Mouse (Mus musculus): ENCODE measurements around the gene Rhof. TPM values are rescaled to one million over a fixed set of nuclear protein-coding genes. Genes with fewer than 3 reads are reported as not detected.

Gene Rhof
- polyA plus RNA-seq (2012; rRNA removed) (1.8 and 2.1 TPM in 2 replicates), polyA plus RNA-seq (2014; fragmentation: Nextera tagmentation; extraction: Ambion mirVana) (2.5 and 2.6 TPM in 2 replicates)

DNA sequence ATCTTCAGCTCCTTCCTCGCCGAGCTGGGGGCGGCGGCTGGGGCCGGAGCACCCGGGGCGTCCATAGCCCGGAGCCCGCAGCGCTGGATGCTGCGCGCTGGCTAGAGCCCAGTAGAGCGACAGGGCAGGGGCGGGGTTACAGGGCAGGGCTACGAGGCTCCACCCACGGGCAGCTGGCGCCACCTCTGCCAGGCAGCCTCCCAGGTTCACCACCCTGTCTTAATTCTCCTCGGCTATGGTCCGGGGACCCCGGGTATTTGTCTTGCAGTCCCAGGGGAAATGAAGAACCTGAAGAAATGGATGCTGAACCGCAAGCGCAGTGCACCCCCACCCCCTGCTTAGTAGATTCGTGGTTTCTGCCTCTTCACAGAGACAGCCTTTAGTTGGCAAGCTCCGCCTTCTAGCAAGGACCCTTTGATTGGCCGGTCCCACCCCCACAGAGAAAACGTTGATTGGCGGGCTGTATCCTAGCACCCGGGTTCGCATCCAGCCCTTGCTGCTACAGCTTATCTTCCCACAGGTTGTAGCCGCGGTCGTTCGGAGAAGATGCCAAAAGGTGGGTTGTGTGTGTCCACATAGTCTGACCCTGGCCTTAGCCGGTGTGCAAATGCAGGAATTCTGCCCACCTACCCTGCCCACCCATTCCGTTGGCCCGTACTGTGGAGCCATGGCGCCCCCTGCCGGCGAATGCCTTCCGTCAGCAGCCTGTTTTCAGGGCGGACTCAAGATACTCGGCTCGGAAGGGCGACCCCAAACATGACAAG, at the start of gene Rhof:
Gene Rhof (minus strand): TSS at position 385 of the 764 bp plus-strand sequence.
- H3K36me3 ChIP-seq (replicated peaks; ENCODE audit: control insufficient read depth, insufficient read depth, low read depth) = peaks cover 14% of the 10 kb centered on the region
- peak; percentile 75 to 82 (median 80) for DNase-seq (ENCODE audit: low read depth in 3 of 3, low spot score in 3 of 3)
- H3K27ac ChIP-seq = peak within 1 kb of the TSS; percentile 62
- peak within 1 kb of the TSS; percentile 50 to 59 for H3K4me3 ChIP-seq (ENCODE audit: insufficient read depth in 1 of 2, low read depth in 2 of 2, low read length in 2 of 2)
- H3K9ac ChIP-seq (replicated peaks) = peak within 1 kb of the TSS; percentile 52
- peak; percentile 78 for ATAC-seq (ENCODE audit: insufficient read depth)
- no peaks in the 10 kb centered on the region for H3K27me3 ChIP-seq (ENCODE audit: control insufficient read depth, insufficient read depth, low read length)
- H3K9me3 ChIP-seq (ENCODE audit: control insufficient read depth, low read length) = no peaks in the 10 kb centered on the region
- H3K4me1 ChIP-seq (replicated peaks; ENCODE audit: control insufficient read depth in 2 of 2, insufficient read depth in 2 of 2, low read length in 1 of 2) = peaks cover 36 to 53% of the 10 kb centered on the region in 2 experiments
- WGBS (ENCODE audit: insufficient replicate concordance) = under 1% methylated on average over 44 of the region's 44 CpGs
- TF ChIP-seq EP300 (IDR thresholded peaks at IDR 0.05; ENCODE audit: low read depth) (no peak), CTCF (IDR thresholded peaks at IDR 0.05; ENCODE audit: low read depth) (peak; percentile 98)
- peak within 1 kb of the TSS; percentile 90 for H3K4me2 ChIP-seq (ENCODE audit: low read depth)

DNA sequence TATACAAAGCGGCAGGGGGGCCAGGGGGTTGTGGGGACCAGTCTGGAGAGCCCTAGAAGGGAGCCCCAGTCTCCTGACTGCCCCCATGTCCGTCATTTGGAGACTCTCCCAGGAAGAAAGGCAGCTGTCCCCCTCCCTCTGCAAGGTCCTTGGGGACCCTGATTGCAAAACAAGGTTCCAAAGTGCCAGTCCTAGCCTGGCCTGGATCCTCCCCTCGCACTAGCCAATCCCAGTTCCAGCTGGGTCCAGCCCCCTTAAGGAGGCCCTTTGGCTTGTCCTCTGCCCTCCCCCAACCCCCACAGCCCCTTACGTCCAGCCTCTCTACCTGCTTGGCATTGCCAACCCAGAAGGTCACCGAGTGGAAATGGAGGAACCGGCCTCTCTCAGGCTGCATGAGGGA, 49.0 kb upstream of the Rhof start:
- DNase-seq (ENCODE audit: low read depth in 3 of 3, low spot score in 3 of 3) = no peak
- no peaks in the 10 kb centered on the region; the same call in 1 of the 2 replicates for H3K27me3 ChIP-seq (ENCODE audit: control insufficient read depth, insufficient read depth, low read length)
- H3K4me2 ChIP-seq (ENCODE audit: low read depth) = peak overlapping the region; percentile 16
- no peaks in the 10 kb centered on the region for H3K9me3 ChIP-seq (ENCODE audit: control insufficient read depth, low read length)
- H3K4me1 ChIP-seq (replicated peaks; ENCODE audit: control insufficient read depth in 2 of 2, insufficient read depth in 2 of 2, low read length in 1 of 2) = no peaks in the 10 kb centered on the region; a peak in 1 of 4 replicates
- TF ChIP-seq CTCF (IDR thresholded peaks at IDR 0.05; ENCODE audit: low read depth) (no peak), EP300 (IDR thresholded peaks at IDR 0.05; ENCODE audit: low read depth) (no peak)
- 69% methylated on average over 6 of the region's 6 CpGs for WGBS (ENCODE audit: insufficient replicate concordance)
- H3K4me3 ChIP-seq (ENCODE audit: insufficient read depth in 1 of 2, low read depth in 2 of 2, low read length in 2 of 2) = 0 out of 4 replicates have a peak overlapping the region, but pooled peaks of 1 of the 2 experiments have one; percentile 1
- H3K36me3 ChIP-seq (replicated peaks; ENCODE audit: control insufficient read depth, insufficient read depth, low read depth) = no peaks in the 10 kb centered on the region
- peak; percentile 57; the same call in 1 of the 2 replicates for ATAC-seq (ENCODE audit: insufficient read depth)
- no peak overlapping the region; the same call in 1 of the 2 replicates for H3K27ac ChIP-seq
- H3K9ac ChIP-seq (replicated peaks) = 0 out of 2 replicates have a peak overlapping the region, but pooled peaks have one; percentile 13

DNA sequence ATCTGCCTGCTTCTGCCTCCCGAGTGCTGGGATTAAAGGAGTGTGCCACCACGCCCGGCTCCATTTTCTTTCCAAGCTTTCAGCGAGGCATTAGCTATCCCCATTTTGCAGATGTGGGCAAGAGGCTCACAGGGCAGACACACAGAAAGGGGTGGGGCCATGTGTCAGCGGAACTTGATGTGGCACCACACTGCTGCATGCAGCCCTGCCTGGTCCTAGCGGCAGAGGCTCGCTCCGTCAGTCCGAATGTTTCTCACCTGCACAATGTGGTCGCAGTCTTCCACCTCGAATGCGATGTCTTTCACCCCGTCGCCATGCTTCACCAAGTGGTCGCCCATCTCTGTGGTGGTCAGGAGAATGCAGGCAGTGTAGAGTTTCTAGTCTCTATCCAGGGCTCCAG, 47.9 kb upstream of the Rhof start:
- Histone ChIP-seq H3K27me3 (ENCODE audit: control insufficient read depth, insufficient read depth, low read length) (no peaks in the 10 kb centered on the region), H3K4me1 (replicated peaks; ENCODE audit: control insufficient read depth in 2 of 2, insufficient read depth in 2 of 2, low read length in 1 of 2) (no peaks in the 10 kb centered on the region; a peak in 1 of 4 replicates), H3K4me3 (ENCODE audit: insufficient read depth in 1 of 2, low read depth in 2 of 2, low read length in 2 of 2) (no peak overlapping the region), H3K36me3 (replicated peaks; ENCODE audit: control insufficient read depth, insufficient read depth, low read depth) (no peaks in the 10 kb centered on the region), H3K9ac (replicated peaks) (no peak overlapping the region), H3K27ac (no peak overlapping the region), H3K9me3 (ENCODE audit: control insufficient read depth, low read length) (no peaks in the 10 kb centered on the region), H3K4me2 (ENCODE audit: low read depth) (no peak overlapping the region; the same call in 1 of the 2 replicates)
- TF ChIP-seq EP300 (IDR thresholded peaks at IDR 0.05; ENCODE audit: low read depth) = no peak
- TF ChIP-seq CTCF (IDR thresholded peaks at IDR 0.05; ENCODE audit: low read depth) = no peak
- ATAC-seq (ENCODE audit: insufficient read depth) (no peak), DNase-seq (ENCODE audit: low read depth in 3 of 3, low spot score in 3 of 3) (no peak)
- 79% methylated on average over 15 of the region's 15 CpGs for WGBS (ENCODE audit: insufficient replicate concordance)

DNA sequence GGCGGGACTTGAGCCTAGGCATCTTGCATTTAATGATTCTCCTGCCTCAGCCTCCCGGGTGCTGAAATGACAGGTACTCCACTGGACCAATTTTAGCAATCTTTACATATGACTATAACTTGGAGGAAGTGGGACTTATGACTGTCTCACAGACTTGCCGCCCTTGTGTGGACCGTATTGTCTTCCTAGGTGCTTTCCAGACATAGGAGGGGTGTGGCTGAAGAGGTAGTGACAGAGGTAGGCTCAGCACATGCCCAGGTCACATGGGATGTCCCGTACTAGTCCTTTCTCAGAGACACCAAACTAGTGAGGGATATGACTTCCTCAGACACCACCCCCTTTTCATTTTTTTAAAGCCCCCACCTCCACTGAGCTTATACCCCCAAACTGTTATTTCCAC, 46.3 kb upstream of the Rhof start:
- no peak overlapping the region for H3K4me2 ChIP-seq (ENCODE audit: low read depth)
- no peaks in the 10 kb centered on the region for H3K27me3 ChIP-seq (ENCODE audit: control insufficient read depth, insufficient read depth, low read length)
- no peak overlapping the region for H3K27ac ChIP-seq
- 77% methylated on average over 5 of the region's 5 CpGs for WGBS (ENCODE audit: insufficient replicate concordance)
- H3K9me3 ChIP-seq (ENCODE audit: control insufficient read depth, low read length) = no peaks in the 10 kb centered on the region
- no peak overlapping the region for H3K9ac ChIP-seq (replicated peaks)
- no peak for TF ChIP-seq EP300 (IDR thresholded peaks at IDR 0.05; ENCODE audit: low read depth)
- TF ChIP-seq CTCF (IDR thresholded peaks at IDR 0.05; ENCODE audit: low read depth) = no peak
- no peaks in the 10 kb centered on the region; a peak in 1 of 4 replicates for H3K4me1 ChIP-seq (replicated peaks; ENCODE audit: control insufficient read depth in 2 of 2, insufficient read depth in 2 of 2, low read length in 1 of 2)
- no peak overlapping the region for H3K4me3 ChIP-seq (ENCODE audit: insufficient read depth in 1 of 2, low read depth in 2 of 2, low read length in 2 of 2)
- H3K36me3 ChIP-seq (replicated peaks; ENCODE audit: control insufficient read depth, insufficient read depth, low read depth) = no peaks in the 10 kb centered on the region
- ATAC-seq (ENCODE audit: insufficient read depth) (no peak), DNase-seq (ENCODE audit: low read depth in 3 of 3, low spot score in 3 of 3) (no peak)
